In the genomic region with DNA sequence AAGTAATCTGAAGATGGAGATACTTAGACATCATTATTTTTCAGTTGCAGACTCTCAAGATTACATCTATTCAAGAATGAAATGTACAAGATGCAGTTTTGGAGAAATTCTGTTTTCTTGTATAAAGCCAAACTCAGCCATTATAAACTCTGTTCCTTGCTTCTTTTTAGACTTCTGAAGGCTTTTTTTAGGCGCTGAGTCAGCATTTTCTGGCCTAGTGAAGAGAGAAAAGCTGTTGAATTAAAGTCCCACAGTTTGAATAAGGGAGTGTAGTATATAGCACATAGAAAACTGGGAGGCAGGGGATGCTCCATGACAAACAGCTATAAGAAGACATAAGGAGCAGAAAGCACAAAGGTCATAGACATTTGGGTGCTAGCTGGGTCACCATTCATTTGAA, we compare ENCODE assay signal across 22 mouse cellular contexts.
DNase-seq lines count a peak whose midpoint lies in the region; ATAC-seq and TF ChIP-seq lines count a peak whose summit lies in the region.
"Had no signal": no experiment of that assay in that cellular context is flagged by ENCODE, and none has a peak within 500 bp of the region (broad histone marks: within the 10 kb centered on the region; RNA-seq: fewer than 3 reads in every experiment).

No protein-coding gene starts in this region.

- no peak for TF ChIP-seq EP300 in MEL (IDR thresholded peaks at IDR 0.05; ENCODE audit: low read depth in 1 of 2, low read length in 2 of 2)

- no peak for TF ChIP-seq RAD21 in MEL (IDR thresholded peaks at IDR 0.05; ENCODE audit: low read depth, low read length)

- no peaks in the 10 kb centered on the region for H3K79me2 ChIP-seq in MEL (ENCODE audit: control insufficient read depth, insufficient read depth, low read length, poor library complexity)

- no peak for TF ChIP-seq CTCF in forebrain, postnatal 0 days (IDR thresholded peaks at IDR 0.05; ENCODE audit: low read depth)
- no peak for TF ChIP-seq CTCF in hindbrain, postnatal 0 days (IDR thresholded peaks at IDR 0.05; ENCODE audit: low read depth)
- TF ChIP-seq CTCF in MEL (IDR thresholded peaks at IDR 0.05 in 2 of 3, conservative IDR thresholded peaks at IDR 0.05 in 1 of 3; ENCODE audit: control insufficient read depth in 1 of 3, insufficient read depth in 1 of 3, low read depth in 2 of 3, low read length in 3 of 3, poor library complexity in 1 of 3, severe bottlenecking in 1 of 3), result no peak
- TF ChIP-seq CTCF in cerebellum, adult 2 months (IDR thresholded peaks at IDR 0.05; ENCODE audit: borderline replicate concordance, insufficient read depth, low read depth, low read length), result no peak

- no peaks in the 10 kb centered on the region for H3K9me3 ChIP-seq in forebrain, postnatal 0 days (ENCODE audit: low read length)
- H3K9me3 ChIP-seq in forebrain, embryonic 10.5 days, result no peaks in the 10 kb centered on the region
- no peaks in the 10 kb centered on the region for H3K9me3 ChIP-seq in hindbrain, postnatal 0 days (ENCODE audit: low read length)
- H3K9me3 ChIP-seq in hindbrain, embryonic 11.5 days (ENCODE audit: control insufficient read depth, low read length), result no peaks in the 10 kb centered on the region
- no peaks in the 10 kb centered on the region for H3K9me3 ChIP-seq in MEL (replicated peaks; ENCODE audit: insufficient read depth, low read length)
- H3K9me3 ChIP-seq: embryonic facial prominence, embryonic 10.5 days; embryonic facial prominence, embryonic 12.5 days; forebrain, embryonic 12.5 days had no signal

- no peak overlapping the region for H3K27ac ChIP-seq in forebrain, postnatal 0 days (ENCODE audit: low read depth, low read length)
- H3K27ac ChIP-seq in forebrain, embryonic 10.5 days, result no peak overlapping the region
- H3K27ac ChIP-seq in hindbrain, postnatal 0 days, result no peak overlapping the region
- H3K27ac ChIP-seq in hindbrain, embryonic 11.5 days (ENCODE audit: low read depth, low read length), result no peak overlapping the region
- no peak overlapping the region for H3K27ac ChIP-seq in MEL (ENCODE audit: control insufficient read depth, low read depth, low read length)
- H3K27ac ChIP-seq in cerebellum, adult 2 months (ENCODE audit: insufficient read depth, low read length), result no peak overlapping the region
- H3K27ac ChIP-seq: embryonic facial prominence, embryonic 10.5 days; embryonic facial prominence, embryonic 12.5 days; forebrain, embryonic 12.5 days had no signal

- H3K36me3 ChIP-seq in forebrain, postnatal 0 days (ENCODE audit: insufficient read depth), result no peaks in the 10 kb centered on the region
- H3K36me3 ChIP-seq in forebrain, embryonic 10.5 days (replicated peaks), result no peaks in the 10 kb centered on the region
- no peaks in the 10 kb centered on the region for H3K36me3 ChIP-seq in hindbrain, postnatal 0 days (ENCODE audit: insufficient read depth, low read length)
- no peaks in the 10 kb centered on the region for H3K36me3 ChIP-seq in hindbrain, embryonic 11.5 days (ENCODE audit: control insufficient read depth, insufficient read depth, low read length)
- H3K36me3 ChIP-seq in MEL (ENCODE audit: control insufficient read depth in 1 of 2, insufficient read depth in 2 of 2, low read length in 2 of 2), result no peaks in the 10 kb centered on the region
- H3K36me3 ChIP-seq: embryonic facial prominence, embryonic 10.5 days; embryonic facial prominence, embryonic 12.5 days; forebrain, embryonic 12.5 days; G1E had no signal

- no peaks in the 10 kb centered on the region for H3K4me1 ChIP-seq in forebrain, postnatal 0 days (ENCODE audit: insufficient read depth)
- H3K4me1 ChIP-seq in forebrain, embryonic 10.5 days, result no peaks in the 10 kb centered on the region
- no peaks in the 10 kb centered on the region for H3K4me1 ChIP-seq in hindbrain, postnatal 0 days (ENCODE audit: insufficient read depth, low read length)
- H3K4me1 ChIP-seq in hindbrain, embryonic 11.5 days (replicated peaks; ENCODE audit: control insufficient read depth, insufficient read depth, low read length), result no peaks in the 10 kb centered on the region
- no peaks in the 10 kb centered on the region for H3K4me1 ChIP-seq in MEL (ENCODE audit: control insufficient read depth in 1 of 2, insufficient read depth in 2 of 2, low read length in 2 of 2)
- no peaks in the 10 kb centered on the region for H3K4me1 ChIP-seq in cerebellum, adult 2 months (ENCODE audit: control insufficient read depth, insufficient read depth, low read length)
- H3K4me1 ChIP-seq: embryonic facial prominence, embryonic 10.5 days; embryonic facial prominence, embryonic 12.5 days; forebrain, embryonic 12.5 days had no signal

- no peak overlapping the region for H3K9ac ChIP-seq in forebrain, postnatal 0 days
- H3K9ac ChIP-seq in hindbrain, postnatal 0 days (replicated peaks; ENCODE audit: low read length), result no peak overlapping the region
- no peak overlapping the region for H3K9ac ChIP-seq in hindbrain, embryonic 11.5 days (ENCODE audit: low read depth, low read length)
- H3K9ac ChIP-seq in MEL (ENCODE audit: control insufficient read depth, low read depth, low read length, poor library complexity, severe bottlenecking), result no peak overlapping the region
- H3K9ac ChIP-seq: embryonic facial prominence, embryonic 12.5 days; forebrain, embryonic 12.5 days had no signal

- TF ChIP-seq POLR2A in MEL (IDR thresholded peaks at IDR 0.05; ENCODE audit: control insufficient read depth in 1 of 2, insufficient read depth in 1 of 2, low read depth in 1 of 2, low read length in 2 of 2, poor library complexity in 1 of 2), result no peak
- no peak for TF ChIP-seq POLR2A in cerebellum, adult 2 months (IDR thresholded peaks at IDR 0.05; ENCODE audit: borderline replicate concordance, insufficient read depth, low read length)

- H3K27me3 ChIP-seq in forebrain, postnatal 0 days (ENCODE audit: insufficient read depth, low read length), result no peaks in the 10 kb centered on the region
- no peaks in the 10 kb centered on the region for H3K27me3 ChIP-seq in forebrain, embryonic 10.5 days (ENCODE audit: poor library complexity, severe bottlenecking)
- H3K27me3 ChIP-seq in hindbrain, postnatal 0 days (ENCODE audit: insufficient read depth, low read length), result no peaks in the 10 kb centered on the region
- H3K27me3 ChIP-seq in hindbrain, embryonic 11.5 days (ENCODE audit: control insufficient read depth, insufficient read depth, low read length), result no peaks in the 10 kb centered on the region
- H3K27me3 ChIP-seq in MEL (ENCODE audit: control insufficient read depth in 1 of 2, insufficient read depth in 2 of 2, low read length in 2 of 2), result no peaks in the 10 kb centered on the region
- no peaks in the 10 kb centered on the region for H3K27me3 ChIP-seq in cerebellum, adult 2 months (ENCODE audit: control insufficient read depth, insufficient read depth, low read length)
- H3K27me3 ChIP-seq: embryonic facial prominence, embryonic 12.5 days; forebrain, embryonic 12.5 days had no signal

- no peak overlapping the region for H3K4me3 ChIP-seq in forebrain, postnatal 0 days (ENCODE audit: low read depth, low read length)
- H3K4me3 ChIP-seq in forebrain, embryonic 10.5 days, result no peak overlapping the region
- H3K4me3 ChIP-seq in hindbrain, postnatal 0 days (ENCODE audit: low read length), result no peak overlapping the region
- H3K4me3 ChIP-seq in hindbrain, embryonic 11.5 days (ENCODE audit: low read depth, low read length), result no peak overlapping the region
- H3K4me3 ChIP-seq in MEL (ENCODE audit: control insufficient read depth in 1 of 2, insufficient read depth in 1 of 2, low read depth in 2 of 2, low read length in 2 of 2), result no peak overlapping the region
- H3K4me3 ChIP-seq in cerebellum, adult 2 months (replicated peaks; ENCODE audit: insufficient read depth, low read depth, low read length), result no peak overlapping the region
- H3K4me3 ChIP-seq: embryonic facial prominence, embryonic 10.5 days; embryonic facial prominence, embryonic 12.5 days; forebrain, embryonic 12.5 days had no signal

- 64% methylated on average over 1 of the region's 1 CpGs for WGBS in forebrain, postnatal 0 days
- 62% methylated on average over 1 of the region's 1 CpGs for WGBS in forebrain, embryonic 10.5 days
- 62% methylated on average over 1 of the region's 1 CpGs for WGBS in hindbrain, postnatal 0 days
- WGBS in hindbrain, embryonic 11.5 days, result 55% methylated on average over 1 of the region's 1 CpGs
- WGBS in cerebellum, adult 2 months, result 67% methylated on average over 1 of the region's 1 CpGs

- no peak overlapping the region for H3K4me2 ChIP-seq in forebrain, postnatal 0 days (ENCODE audit: low read depth)
- no peak overlapping the region for H3K4me2 ChIP-seq in hindbrain, postnatal 0 days (ENCODE audit: low read depth, low read length)
- H3K4me2 ChIP-seq in hindbrain, embryonic 11.5 days (replicated peaks; ENCODE audit: low read depth, low read length), result no peak overlapping the region
- H3K4me2 ChIP-seq: embryonic facial prominence, embryonic 12.5 days; forebrain, embryonic 12.5 days had no signal

- no peak for ATAC-seq in forebrain, postnatal 0 days
- ATAC-seq in hindbrain, postnatal 0 days, result no peak
- no peak for ATAC-seq in hindbrain, embryonic 11.5 days (ENCODE audit: low FRiP score)
- ATAC-seq: CD4-positive, CD25-positive, alpha-beta regulatory T cell, adult 4 months; forebrain, embryonic 16.5 days had no signal

- DNase-seq in forebrain, postnatal 0 days, result peak; percentile 14
- DNase-seq in forebrain, embryonic 10.5 days (ENCODE audit: extremely low spot score, low spot score), result no peak
- DNase-seq in hindbrain, postnatal 0 days (ENCODE audit: low spot score), result peak; percentile 16
- DNase-seq in hindbrain, embryonic 11.5 days (ENCODE audit: low spot score), result no peak
- no peak for DNase-seq in MEL (ENCODE audit: low read depth, low spot score)
- DNase-seq in adrenal gland, postnatal 25 days, result no peak
- DNase-seq in cerebellum, adult 2 months, result no peak
- DNase-seq: adrenal gland, adult 2 months; adrenal gland, postnatal 10 days; adrenal gland, postnatal 36 days; B cell, adult 2 months; cerebellum, adult 11 months; cerebellum, adult 18-20 months; cerebellum, adult 9-10 months; cerebellum, postnatal 10 days; cerebellum, postnatal 25 days had no signal

TF ChIP-seq in MEL, 35 proteins besides CTCF, POLR2A, EP300 and RAD21:
- TF ChIP-seq ZKSCAN1 (IDR thresholded peaks at IDR 0.05; ENCODE audit: low read depth, low read length) (no peak), MAFK (IDR thresholded peaks at IDR 0.05; ENCODE audit: borderline replicate concordance, low read depth, low read length) (peak; percentile 46; the same call in 1 of the 2 replicates), UBTF (IDR thresholded peaks at IDR 0.05; ENCODE audit: borderline replicate concordance, insufficient read depth, low read depth, low read length) (no peak), ZNF384 (IDR thresholded peaks at IDR 0.05; ENCODE audit: low read depth, low read length) (no peak), TCF12 (IDR thresholded peaks at IDR 0.05; ENCODE audit: low read depth, low read length) (no peak)

Comparison
In these comparisons a context has a peak if more than half of its experiments do, and no peak if none do; other contexts are left out.
1. DNase-seq: peak in forebrain, postnatal 0 days (single experiment) and hindbrain, postnatal 0 days (single experiment); none in forebrain, embryonic 10.5 days (single experiment), hindbrain, embryonic 11.5 days (single experiment), MEL (single experiment), adrenal gland, postnatal 25 days (single experiment) and cerebellum, adult 2 months (0 of 2).